Mouse (Mus musculus): Measurements from ENCODE around the gene Pcsk6. TPM values are rescaled to one million over a fixed set of nuclear protein-coding genes. Genes with fewer than 3 reads are reported as not detected.
"Not testable (repeated sequence)": the region's sequence is repeated elsewhere in the genome, so short reads cannot be mapped to it uniquely, and the experiment has no call there.

Pcsk6 gene
- polyA plus RNA-seq, 1 experiment, result 52.0 TPM

DNA sequence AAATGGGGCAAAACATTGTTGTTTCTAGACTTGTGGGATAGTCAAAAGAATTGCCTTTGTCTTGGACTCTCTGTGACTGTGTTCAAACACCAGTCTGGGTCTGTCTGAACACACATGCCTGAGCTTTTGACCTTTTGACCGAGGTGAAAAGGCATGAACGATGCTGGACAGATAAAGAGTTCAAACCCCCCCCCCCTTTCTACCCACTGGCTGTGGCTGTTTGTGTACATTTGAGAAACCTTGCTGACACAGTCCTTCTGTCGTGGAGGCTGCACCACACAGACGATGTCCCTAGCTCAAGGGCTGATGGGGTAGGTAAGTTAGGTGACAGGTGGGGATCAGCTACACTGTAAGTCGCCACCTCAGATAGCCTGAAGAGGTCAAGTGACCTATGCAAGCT, 67.9 kb downstream of the Pcsk6 start:
- Histone ChIP-seq H3K27ac (ENCODE audit: insufficient read depth, low read length) (no peak overlapping the region), H3K4me3 (replicated peaks; ENCODE audit: insufficient read depth, low read depth, low read length) (no peak overlapping the region), H3K27me3 (ENCODE audit: control insufficient read depth, insufficient read depth, low read length) (no peaks in the 10 kb centered on the region), H3K4me1 (ENCODE audit: control insufficient read depth, insufficient read depth, low read length) (no peaks in the 10 kb centered on the region)
- no peak for DNase-seq
- TF ChIP-seq CTCF (IDR thresholded peaks at IDR 0.05; ENCODE audit: borderline replicate concordance, insufficient read depth, low read depth, low read length), result no peak
- TF ChIP-seq POLR2A (IDR thresholded peaks at IDR 0.05; ENCODE audit: borderline replicate concordance, insufficient read depth, low read length), result no peak
- WGBS, result 53% methylated on average over 5 of the region's 5 CpGs

DNA sequence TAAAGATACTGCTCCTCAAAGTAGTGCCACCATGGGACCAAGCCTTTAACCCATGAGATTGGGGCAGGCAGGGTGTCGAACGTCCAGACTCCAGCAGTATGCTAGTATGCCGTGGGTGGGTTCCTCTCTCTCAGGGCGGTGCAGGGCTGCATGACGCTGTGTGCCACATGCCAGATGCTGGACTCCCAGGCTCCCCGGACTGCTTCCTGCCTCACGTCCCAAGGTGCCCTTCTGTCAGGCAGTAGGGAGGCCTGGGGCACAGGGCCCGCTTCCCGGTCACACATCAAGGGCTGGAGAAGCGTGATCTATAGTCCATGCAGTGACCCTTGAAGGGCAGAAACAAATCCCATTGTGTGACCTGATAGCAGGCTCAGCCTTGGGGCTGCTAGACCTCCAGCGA, 68.9 kb downstream of the Pcsk6 start:
- no peak overlapping the region for H3K4me3 ChIP-seq (replicated peaks; ENCODE audit: insufficient read depth, low read depth, low read length)
- H3K27ac ChIP-seq (ENCODE audit: insufficient read depth, low read length), result no peak overlapping the region
- no peaks in the 10 kb centered on the region for H3K4me1 ChIP-seq (ENCODE audit: control insufficient read depth, insufficient read depth, low read length)
- 59% methylated on average over 11 of the region's 11 CpGs for WGBS
- TF ChIP-seq POLR2A (IDR thresholded peaks at IDR 0.05; ENCODE audit: borderline replicate concordance, insufficient read depth, low read length), result no peak
- no peak for TF ChIP-seq CTCF (IDR thresholded peaks at IDR 0.05; ENCODE audit: borderline replicate concordance, insufficient read depth, low read depth, low read length)
- H3K27me3 ChIP-seq (ENCODE audit: control insufficient read depth, insufficient read depth, low read length), result no peaks in the 10 kb centered on the region
- no peak for DNase-seq

- H3K27me3 ChIP-seq (ENCODE audit: control insufficient read depth, insufficient read depth, low read length); DNase-seq; H3K4me3 ChIP-seq (replicated peaks; ENCODE audit: insufficient read depth, low read depth, low read length); H3K27ac ChIP-seq (ENCODE audit: insufficient read depth, low read length); H3K4me1 ChIP-seq (ENCODE audit: control insufficient read depth, insufficient read depth, low read length): not testable (repeated sequence)
- WGBS, result 89% methylated on average over 3 of the region's 3 CpGs
These were observed 72.9 kb downstream of the Pcsk6 start for GRCm38 (mm10) chr7:65934238-65934970.

- H3K4me1 ChIP-seq (ENCODE audit: control insufficient read depth, insufficient read depth, low read length), result no peaks in the 10 kb centered on the region
- H3K4me3 ChIP-seq (replicated peaks; ENCODE audit: insufficient read depth, low read depth, low read length), result no peak overlapping the region
- no peak for DNase-seq
- WGBS, result 38% methylated on average over 1 of the region's 1 CpGs
- no peak overlapping the region for H3K27ac ChIP-seq (ENCODE audit: insufficient read depth, low read length)
- TF ChIP-seq CTCF (IDR thresholded peaks at IDR 0.05; ENCODE audit: borderline replicate concordance, insufficient read depth, low read depth, low read length) (no peak), POLR2A (IDR thresholded peaks at IDR 0.05; ENCODE audit: borderline replicate concordance, insufficient read depth, low read length) (no peak)
- H3K27me3 ChIP-seq (ENCODE audit: control insufficient read depth, insufficient read depth, low read length), result no peaks in the 10 kb centered on the region
These were observed 73.7 kb downstream of the Pcsk6 start for GRCm38 (mm10) chr7:65935211-65935610.

DNA sequence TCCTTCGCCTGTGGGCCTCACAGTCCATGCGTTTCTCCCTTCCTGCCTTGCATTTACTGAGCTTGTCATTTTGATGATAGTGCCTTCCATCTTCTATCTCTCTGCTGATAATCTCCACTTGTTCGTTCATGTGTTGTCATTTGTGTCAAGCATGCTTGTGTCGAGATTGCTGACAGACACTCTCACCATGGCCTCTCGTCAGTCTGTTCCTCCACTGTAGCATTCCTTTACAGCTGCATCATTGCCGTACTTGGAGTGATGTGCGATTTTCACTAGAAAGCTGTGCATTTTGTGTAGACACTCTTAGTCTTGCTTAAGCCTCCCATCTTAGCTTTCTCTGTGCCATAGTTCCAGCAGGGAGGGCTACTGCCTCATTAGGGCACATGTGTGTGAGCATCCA, 79.5 kb downstream of the Pcsk6 start:
- Histone ChIP-seq H3K4me1 (ENCODE audit: control insufficient read depth, insufficient read depth, low read length) (peaks cover 5% of the 10 kb centered on the region; the same call in 1 of the 2 replicates), H3K27me3 (ENCODE audit: control insufficient read depth, insufficient read depth, low read length) (no peaks in the 10 kb centered on the region), H3K4me3 (replicated peaks; ENCODE audit: insufficient read depth, low read depth, low read length) (no peak overlapping the region), H3K27ac (ENCODE audit: insufficient read depth, low read length) (no peak overlapping the region)
- DNase-seq, result no peak
- TF ChIP-seq CTCF (IDR thresholded peaks at IDR 0.05; ENCODE audit: borderline replicate concordance, insufficient read depth, low read depth, low read length) (no peak), POLR2A (IDR thresholded peaks at IDR 0.05; ENCODE audit: borderline replicate concordance, insufficient read depth, low read length) (no peak)
- 78% methylated on average over 7 of the region's 7 CpGs for WGBS

DNA sequence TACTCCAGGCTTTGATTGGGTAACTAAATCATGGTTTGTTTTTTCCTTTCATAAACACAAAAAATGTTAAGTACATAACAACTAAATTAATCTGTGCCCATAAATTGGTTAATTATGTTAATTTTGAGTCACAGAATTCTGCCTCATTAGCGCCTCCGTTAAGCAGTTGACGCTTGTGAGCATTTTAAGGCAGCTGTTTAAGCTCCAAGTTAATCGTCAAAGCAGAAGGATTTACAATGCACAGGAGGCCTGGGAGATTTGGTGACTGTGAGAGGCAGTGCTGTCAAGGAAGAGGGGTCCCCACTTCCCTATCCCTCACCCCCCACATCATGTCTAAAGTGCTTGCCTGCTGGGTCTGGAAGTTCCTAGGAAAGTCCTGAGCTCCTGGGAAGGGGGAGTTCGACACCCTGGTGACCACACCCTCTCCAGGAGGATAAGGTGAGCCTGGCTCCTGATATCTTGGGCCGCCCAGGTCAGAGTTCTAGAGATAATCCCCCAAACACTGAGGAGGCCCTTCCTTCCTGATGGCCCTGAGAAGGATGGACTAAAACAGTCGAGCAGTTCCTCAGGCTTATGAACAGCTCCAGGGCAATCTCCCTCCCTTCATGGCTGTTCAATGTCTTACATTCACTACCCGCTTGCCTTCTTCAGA, 83.9 kb downstream of the Pcsk6 start:
- no peak for DNase-seq
- 91% methylated on average over 8 of the region's 8 CpGs for WGBS
- no peak overlapping the region for H3K27ac ChIP-seq (ENCODE audit: insufficient read depth, low read length)
- peaks cover 5% of the 10 kb centered on the region; the same call in 1 of the 2 replicates for H3K4me1 ChIP-seq (ENCODE audit: control insufficient read depth, insufficient read depth, low read length)
- H3K4me3 ChIP-seq (replicated peaks; ENCODE audit: insufficient read depth, low read depth, low read length), result no peak overlapping the region
- H3K27me3 ChIP-seq (ENCODE audit: control insufficient read depth, insufficient read depth, low read length), result no peaks in the 10 kb centered on the region
- no peak for TF ChIP-seq POLR2A (IDR thresholded peaks at IDR 0.05; ENCODE audit: borderline replicate concordance, insufficient read depth, low read length)
- no peak for TF ChIP-seq CTCF (IDR thresholded peaks at IDR 0.05; ENCODE audit: borderline replicate concordance, insufficient read depth, low read depth, low read length)

GRCm38 (mm10) chr7:65946397-65946796, 84.9 kb downstream of the Pcsk6 start:
- Histone ChIP-seq H3K27me3 (ENCODE audit: control insufficient read depth, insufficient read depth, low read length) (no peaks in the 10 kb centered on the region), H3K27ac (ENCODE audit: insufficient read depth, low read length) (no peak overlapping the region), H3K4me1 (ENCODE audit: control insufficient read depth, insufficient read depth, low read length) (peaks cover 5% of the 10 kb centered on the region; the same call in 1 of the 2 replicates), H3K4me3 (replicated peaks; ENCODE audit: insufficient read depth, low read depth, low read length) (no peak overlapping the region)
- 72% methylated on average over 7 of the region's 7 CpGs for WGBS
- peak; percentile 30 to 55 for DNase-seq
- TF ChIP-seq CTCF (IDR thresholded peaks at IDR 0.05; ENCODE audit: borderline replicate concordance, insufficient read depth, low read depth, low read length) (no peak), POLR2A (IDR thresholded peaks at IDR 0.05; ENCODE audit: borderline replicate concordance, insufficient read depth, low read length) (no peak)

GRCm38 (mm10) chr7:65948891-65949290, 87.4 kb downstream of the Pcsk6 start:
- DNase-seq, result no peak
- no peak for TF ChIP-seq POLR2A (IDR thresholded peaks at IDR 0.05; ENCODE audit: borderline replicate concordance, insufficient read depth, low read length)
- TF ChIP-seq CTCF (IDR thresholded peaks at IDR 0.05; ENCODE audit: borderline replicate concordance, insufficient read depth, low read depth, low read length), result no peak
- H3K4me1 ChIP-seq (ENCODE audit: control insufficient read depth, insufficient read depth, low read length), result peaks cover 5% of the 10 kb centered on the region; the same call in 1 of the 2 replicates
- no peak overlapping the region for H3K4me3 ChIP-seq (replicated peaks; ENCODE audit: insufficient read depth, low read depth, low read length)
- no peaks in the 10 kb centered on the region for H3K27me3 ChIP-seq (ENCODE audit: control insufficient read depth, insufficient read depth, low read length)
- no peak overlapping the region for H3K27ac ChIP-seq (ENCODE audit: insufficient read depth, low read length)
- WGBS, result 95% methylated on average over 11 of the region's 11 CpGs

All from cerebellum, adult 2 months (tissue).